In genomic region chr11:66273904-66274706, GRCm38 (mm10) we compare ENCODE assay signal across 13 mouse cellular contexts.
DNase-seq lines count a peak whose midpoint lies in the region; ATAC-seq and TF ChIP-seq lines count a peak whose summit lies in the region.
"Had no signal": no experiment of that assay in that cellular context is flagged by ENCODE, and none has a peak within 500 bp of the region (broad histone marks: within the 10 kb centered on the region; RNA-seq: fewer than 3 reads in every experiment).

No protein-coding gene starts in this region.

- H3K9me3 ChIP-seq in forebrain, embryonic 15.5 days: no peaks in the 10 kb centered on the region
- H3K9me3 ChIP-seq in neural tube, embryonic 15.5 days (replicated peaks): no peaks in the 10 kb centered on the region
- no peaks in the 10 kb centered on the region for H3K9me3 ChIP-seq in liver, postnatal 0 days (ENCODE audit: low read length)
- no peaks in the 10 kb centered on the region for H3K9me3 ChIP-seq in kidney, embryonic 16.5 days (ENCODE audit: low read length)
- H3K9me3 ChIP-seq: embryonic facial prominence, embryonic 15.5 days; intestine, embryonic 15.5 days; limb, embryonic 15.5 days had no signal

- no peak overlapping the region for H3K4me3 ChIP-seq in forebrain, embryonic 15.5 days
- H3K4me3 ChIP-seq in neural tube, embryonic 15.5 days (replicated peaks): no peak overlapping the region
- H3K4me3 ChIP-seq in liver, postnatal 0 days (ENCODE audit: low read depth, low read length): no peak overlapping the region
- no peak overlapping the region for H3K4me3 ChIP-seq in kidney, embryonic 16.5 days (ENCODE audit: low read length)
- H3K4me3 ChIP-seq: embryonic facial prominence, embryonic 15.5 days; intestine, embryonic 15.5 days; limb, embryonic 15.5 days had no signal

- WGBS in forebrain, embryonic 15.5 days: 27% methylated on average over 8 of the region's 8 CpGs
- WGBS in neural tube, embryonic 15.5 days: 33% methylated on average over 8 of the region's 8 CpGs
- WGBS in liver, postnatal 0 days (ENCODE audit: insufficient replicate concordance): 60% methylated on average over 8 of the region's 8 CpGs
- WGBS in kidney, embryonic 16.5 days: 54% methylated on average over 8 of the region's 8 CpGs

- H3K27ac ChIP-seq in forebrain, embryonic 15.5 days (replicated peaks): peak overlapping the region; percentile 77
- peak overlapping the region; percentile 60 for H3K27ac ChIP-seq in neural tube, embryonic 15.5 days (replicated peaks)
- no peak overlapping the region for H3K27ac ChIP-seq in liver, postnatal 0 days (ENCODE audit: low read depth)
- H3K27ac ChIP-seq in kidney, embryonic 16.5 days (ENCODE audit: low read length): no peak overlapping the region
- H3K27ac ChIP-seq: embryonic facial prominence, embryonic 15.5 days; intestine, embryonic 15.5 days; limb, embryonic 15.5 days had no signal

- intact Hi-C loops in left cerebral cortex, postnatal 4 days (cut with DNase I): no loop called here

- peak; percentile 40 to 45 for DNase-seq in cerebellum, postnatal 10 days
- no peak for DNase-seq in cerebellum, adult 11 months
- DNase-seq in left cerebral cortex, adult 11 months (ENCODE audit: low spot score): peak; percentile 2
- DNase-seq in left cerebral cortex, postnatal 4 days: no peak
- DNase-seq in liver, postnatal 0 days: no peak
- DNase-seq: gastrocnemius, postnatal 10 days; kidney, postnatal 36 days had no signal

- H3K4me1 ChIP-seq in forebrain, embryonic 15.5 days: peaks cover 18% of the 10 kb centered on the region
- peaks cover 17% of the 10 kb centered on the region for H3K4me1 ChIP-seq in neural tube, embryonic 15.5 days
- H3K4me1 ChIP-seq in liver, postnatal 0 days (ENCODE audit: insufficient read depth): no peaks in the 10 kb centered on the region
- H3K4me1 ChIP-seq in kidney, embryonic 16.5 days (ENCODE audit: insufficient read depth, low read length): no peaks in the 10 kb centered on the region
- H3K4me1 ChIP-seq: embryonic facial prominence, embryonic 15.5 days; intestine, embryonic 15.5 days had no signal

- H3K27me3 ChIP-seq in forebrain, embryonic 15.5 days: no peaks in the 10 kb centered on the region
- H3K27me3 ChIP-seq in neural tube, embryonic 15.5 days (replicated peaks): no peaks in the 10 kb centered on the region
- no peaks in the 10 kb centered on the region for H3K27me3 ChIP-seq in liver, postnatal 0 days (ENCODE audit: insufficient read depth, low read length)
- no peaks in the 10 kb centered on the region for H3K27me3 ChIP-seq in kidney, embryonic 16.5 days (ENCODE audit: insufficient read depth, low read length)
- H3K27me3 ChIP-seq: embryonic facial prominence, embryonic 15.5 days; intestine, embryonic 15.5 days; limb, embryonic 15.5 days had no signal

- no peak for TF ChIP-seq EP300 in liver, postnatal 0 days (IDR thresholded peaks at IDR 0.05; ENCODE audit: low read depth)

- no peak overlapping the region for H3K9ac ChIP-seq in forebrain, embryonic 15.5 days (replicated peaks)
- H3K9ac ChIP-seq in neural tube, embryonic 15.5 days (replicated peaks): no peak overlapping the region
- H3K9ac ChIP-seq in liver, postnatal 0 days (replicated peaks): no peak overlapping the region
- no peak overlapping the region for H3K9ac ChIP-seq in kidney, embryonic 16.5 days (replicated peaks; ENCODE audit: low read length)
- H3K9ac ChIP-seq: embryonic facial prominence, embryonic 15.5 days; intestine, embryonic 15.5 days; limb, embryonic 15.5 days had no signal

- peak; percentile 87 for ATAC-seq in forebrain, embryonic 15.5 days (replicated peaks)
- ATAC-seq in neural tube, embryonic 15.5 days (ENCODE audit: low FRiP score): no peak; the same call in 1 of the 2 replicates
- ATAC-seq in liver, postnatal 0 days: no peak
- ATAC-seq in kidney, embryonic 16.5 days (ENCODE audit: low FRiP score, low TSS enrichment): no peak
- ATAC-seq: intestine, embryonic 15.5 days had no signal

- no peaks in the 10 kb centered on the region for H3K36me3 ChIP-seq in forebrain, embryonic 15.5 days
- H3K36me3 ChIP-seq in neural tube, embryonic 15.5 days: no peaks in the 10 kb centered on the region
- no peaks in the 10 kb centered on the region for H3K36me3 ChIP-seq in liver, postnatal 0 days (replicated peaks; ENCODE audit: insufficient read depth, low read length)
- no peaks in the 10 kb centered on the region for H3K36me3 ChIP-seq in kidney, embryonic 16.5 days (ENCODE audit: insufficient read depth, low read length)
- H3K36me3 ChIP-seq: embryonic facial prominence, embryonic 15.5 days; intestine, embryonic 15.5 days; limb, embryonic 15.5 days had no signal

- no peak for TF ChIP-seq CTCF in liver, postnatal 0 days (IDR thresholded peaks at IDR 0.05; ENCODE audit: low read depth)

- H3K4me2 ChIP-seq in forebrain, embryonic 15.5 days (replicated peaks): 0 out of 2 replicates have a peak overlapping the region, but pooled peaks have one; percentile 7
- no peak overlapping the region for H3K4me2 ChIP-seq in neural tube, embryonic 15.5 days
- no peak overlapping the region for H3K4me2 ChIP-seq in liver, postnatal 0 days (ENCODE audit: low read depth, low read length)
- H3K4me2 ChIP-seq in kidney, embryonic 16.5 days (replicated peaks; ENCODE audit: low read depth, low read length): no peak overlapping the region
- H3K4me2 ChIP-seq: embryonic facial prominence, embryonic 15.5 days; intestine, embryonic 15.5 days; limb, embryonic 15.5 days had no signal

Comparison
In these comparisons a context has a peak if more than half of its experiments do, and no peak if none do; other contexts are left out.
1. DNase-seq: peak in cerebellum, postnatal 10 days (2 of 2) and left cerebral cortex, adult 11 months (single experiment); none in cerebellum, adult 11 months (single experiment), left cerebral cortex, postnatal 4 days (single experiment) and liver, postnatal 0 days (single experiment).
2. H3K27ac ChIP-seq: peak in forebrain, embryonic 15.5 days (single experiment) and neural tube, embryonic 15.5 days (single experiment); none in liver, postnatal 0 days (single experiment) and kidney, embryonic 16.5 days (single experiment).